Mouse (Mus musculus) mouse embryonic stem cell (cell line): ENCODE results near the gene Galr3.

Experiments used
- in situ Hi-C, 2 experiments: fragments of 300-500 bp; cut with MboI; formaldehyde crosslinking; loops; 1 replicate in 1 of 2; 3 replicates in 1 of 2; pipeline ENCODE4 v1.14.3; 2019 to 2020; ENCODE audit warnings: low sequenced_read_pairs in 2 of 2, low pct_unique_long_range_greater_than_20kb in 1 of 2, mixed read lengths in 1 of 2; ENCODE audit not compliant: unreplicated experiment in 1 of 2

Galr3 gene

DNA sequence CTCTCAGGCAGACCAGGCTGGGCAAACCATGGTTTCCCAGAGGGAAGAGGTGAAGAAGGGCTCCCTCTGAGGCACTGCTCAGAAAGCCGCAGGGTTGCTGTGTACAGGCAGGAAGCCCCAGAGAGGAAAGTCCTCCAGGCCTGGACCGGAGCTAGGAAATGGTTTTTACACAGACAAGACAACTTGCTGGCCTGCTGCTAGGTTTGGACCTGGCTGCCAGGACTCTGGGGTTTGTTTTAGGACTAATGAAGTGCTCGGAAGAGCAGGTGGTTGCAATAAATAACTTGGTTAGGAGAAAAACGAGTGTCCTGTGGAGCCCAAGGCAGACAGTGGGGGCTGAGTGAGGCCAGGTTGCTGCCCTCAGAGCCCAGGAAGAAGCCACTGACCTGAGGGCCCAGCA is 6.5 kb downstream of the Galr3 start:
- in situ Hi-C loops = no loop called here

- in situ Hi-C loops = no loop called here
These were observed 8.6 kb downstream of the Galr3 start for GRCm38 (mm10) chr15:79050160-79050845.

- in situ Hi-C loops = no loop called here
These were observed 9.3 kb downstream of the Galr3 start for GRCm38 (mm10) chr15:79050964-79051363.

- in situ Hi-C loops = no loop called here
These were observed 10.0 kb downstream of the Galr3 start for GRCm38 (mm10) chr15:79051461-79052360.

DNA sequence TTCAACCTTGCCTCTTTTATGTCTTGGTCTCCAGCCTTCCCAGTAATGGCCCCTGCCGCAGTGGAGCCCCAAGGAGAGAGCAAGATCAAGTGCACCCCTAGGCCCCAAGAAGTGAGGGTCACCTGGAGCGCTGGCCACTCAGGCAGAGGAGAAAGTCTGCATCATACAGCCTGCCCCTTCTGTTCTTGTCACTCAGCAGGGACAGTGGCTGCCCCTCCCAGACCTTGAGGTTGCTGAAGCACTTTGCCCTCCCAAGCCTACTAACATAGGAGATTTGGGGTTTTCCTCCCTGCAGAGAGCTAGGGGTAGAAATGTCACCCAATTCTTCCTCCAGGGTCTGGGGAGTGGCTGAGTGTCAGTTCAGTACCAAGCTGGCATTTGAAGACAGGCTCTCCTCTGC is 10.7 kb downstream of the Galr3 start:
- in situ Hi-C loops = no loop called here

GRCm38 (mm10) chr15:79056601-79057000 is 14.9 kb downstream of the Galr3 start:
- in situ Hi-C loops = no loop called here

- in situ Hi-C loops = no loop called here
These were observed 16.2 kb downstream of the Galr3 start for GRCm38 (mm10) chr15:79057850-79058249.

DNA sequence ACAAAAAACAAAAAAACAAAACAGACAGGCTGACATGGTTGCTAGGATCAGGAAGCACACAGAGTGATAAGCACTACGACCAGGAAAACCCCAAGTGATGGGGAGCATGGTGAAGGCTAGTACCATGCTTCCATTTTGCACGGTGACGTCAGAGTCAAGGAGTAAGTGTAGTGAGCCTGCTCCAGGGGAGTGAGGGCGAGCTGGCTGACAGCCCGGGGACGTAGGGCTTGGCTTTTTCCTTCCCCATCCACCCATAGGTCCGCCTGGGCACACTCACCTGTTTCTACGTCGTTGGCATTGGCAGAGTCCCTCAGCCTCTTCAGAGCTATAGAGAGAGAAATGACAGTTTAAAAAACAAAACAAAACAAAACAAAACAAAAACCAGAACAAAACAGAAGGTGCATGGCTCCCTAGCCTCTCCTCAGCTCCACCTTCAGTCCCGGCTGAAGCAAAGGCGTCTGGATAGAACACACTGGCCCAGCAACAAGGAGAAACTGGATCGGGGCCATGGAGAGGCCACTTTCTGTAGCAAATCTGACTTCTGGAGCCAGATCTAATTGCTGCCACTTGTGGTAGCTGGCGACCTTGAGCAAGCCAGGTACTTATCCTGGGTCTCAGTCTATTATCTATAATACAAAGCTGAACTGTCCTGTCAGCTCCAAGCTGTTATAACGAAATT is 19.3 kb downstream of the Galr3 start:
- in situ Hi-C loops = no loop called here

GRCm38 (mm10) chr15:79062376-79063159 is 20.9 kb downstream of the Galr3 start, which contains the start of gene Ankrd54:
Gene Ankrd54 (minus strand): TSS chr15:79062893.
- in situ Hi-C loops = no loop called here

DNA sequence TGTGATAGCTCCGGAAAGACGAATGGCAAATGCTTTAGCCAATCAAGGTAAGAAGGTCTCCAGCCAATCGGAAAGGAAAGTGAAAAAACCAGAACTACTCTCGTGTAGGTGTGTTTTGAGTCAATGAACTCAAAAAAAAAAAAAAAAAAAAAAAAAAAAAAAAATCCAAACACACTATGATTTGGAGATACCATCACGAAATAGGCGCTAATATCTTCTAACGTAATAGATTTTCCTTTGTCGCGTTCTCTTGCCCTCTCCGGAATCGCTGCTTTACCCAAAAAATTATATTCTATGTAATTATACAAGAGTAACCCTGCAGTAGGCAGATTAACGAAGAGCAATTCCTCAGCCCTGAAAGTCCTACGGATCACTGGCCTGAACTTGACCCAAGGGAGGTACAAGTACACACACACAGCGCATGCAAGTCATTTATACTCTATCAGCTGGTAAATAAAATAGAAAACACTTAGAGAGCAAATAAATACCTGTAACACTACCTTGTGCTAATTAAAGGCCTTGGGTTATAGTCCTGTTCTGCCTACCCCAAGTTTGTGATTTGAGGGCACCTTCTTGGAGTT is 21.6 kb downstream of the Galr3 start:
- in situ Hi-C loops = no loop called here

DNA sequence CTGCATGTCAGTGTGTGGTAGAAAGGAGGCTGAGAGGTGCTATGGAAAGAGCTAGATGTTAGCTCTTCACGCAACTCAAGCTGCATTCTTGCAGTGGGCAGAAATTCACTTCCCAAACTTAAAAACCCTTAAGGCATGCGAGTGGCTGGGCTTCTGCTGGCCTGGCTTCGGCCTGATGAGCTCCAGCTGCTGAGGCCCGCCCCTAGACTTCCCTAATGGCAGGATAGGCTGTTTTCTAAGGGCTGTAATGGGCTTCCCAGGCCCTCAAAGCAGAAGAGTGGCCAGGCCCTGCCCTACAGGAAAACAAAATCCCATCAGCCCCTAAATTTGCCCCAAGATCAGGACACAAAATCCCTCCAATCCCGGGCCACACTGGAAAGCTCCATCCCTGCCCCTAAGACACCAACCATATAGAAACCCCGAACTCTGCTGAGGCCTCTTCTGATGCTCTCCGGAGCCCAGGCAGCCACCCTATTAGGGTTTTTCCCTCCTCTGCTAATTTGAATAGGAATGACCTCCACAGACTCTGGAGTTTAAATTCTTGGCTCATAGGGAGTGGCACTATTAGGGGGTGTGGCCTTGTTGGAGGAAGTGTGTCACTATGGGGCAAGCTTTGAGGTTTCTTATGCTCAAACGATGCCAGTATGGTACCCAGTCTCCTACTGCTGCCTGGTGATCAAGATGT is 23.5 kb downstream of the Galr3 start:
- in situ Hi-C loops = no loop called here

DNA sequence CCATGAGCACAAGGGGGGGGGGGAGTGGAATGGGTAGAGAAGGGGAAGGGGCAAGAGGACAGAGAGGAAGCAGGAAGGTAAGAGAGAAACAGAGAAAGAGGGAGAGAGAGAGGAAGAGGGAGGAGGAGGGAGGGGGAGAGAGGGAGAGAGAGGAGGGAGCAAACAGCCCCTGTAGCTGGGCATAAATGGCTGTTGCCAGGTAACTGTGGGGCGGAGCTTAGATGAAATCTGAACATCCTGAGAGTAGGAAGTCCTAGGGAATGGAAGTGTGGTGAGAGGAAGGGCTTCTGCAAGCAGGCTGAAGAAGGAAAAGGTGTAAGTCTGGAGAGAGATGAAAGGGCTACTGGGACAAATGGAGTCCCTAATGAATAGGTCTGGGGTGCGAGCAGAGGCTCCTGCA is 24.6 kb downstream of the Galr3 start:
- in situ Hi-C loops = no loop called here

DNA sequence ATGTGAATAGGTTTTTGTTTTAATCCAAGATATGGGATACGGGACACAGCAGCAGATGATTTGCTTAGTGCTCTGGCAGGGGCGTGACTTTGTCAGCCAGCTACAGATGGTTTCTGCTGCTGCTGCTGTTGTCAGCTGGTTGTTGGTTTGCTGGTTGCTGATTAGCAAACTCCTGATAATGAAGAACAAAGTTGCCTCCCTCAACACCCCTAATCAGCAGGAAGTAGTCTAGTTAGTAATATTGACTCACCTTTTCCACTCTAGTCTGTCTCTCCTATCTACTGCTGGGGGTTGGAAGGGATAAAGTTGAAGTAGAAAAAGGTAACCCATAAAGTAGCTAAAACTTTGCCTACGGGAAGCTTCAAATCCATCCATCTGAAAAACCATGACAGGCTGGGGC is 25.9 kb downstream of the Galr3 start:
- in situ Hi-C loops = no loop called here

- in situ Hi-C loops = no loop called here
These were observed 26.7 kb downstream of the Galr3 start for GRCm38 (mm10) chr15:79068416-79068815.

- in situ Hi-C loops = no loop called here
These were observed 29.7 kb downstream of the Galr3 start for GRCm38 (mm10) chr15:79071117-79072039.

GRCm38 (mm10) chr15:79073752-79074151 is 32.1 kb downstream of the Galr3 start:
- in situ Hi-C loops = no loop called here

GRCm38 (mm10) chr15:79074446-79074845 is 32.8 kb downstream of the Galr3 start:
- in situ Hi-C loops = no loop called here
